Mouse (Mus musculus): Measurements from ENCODE around the gene Tmod3. TPM values are rescaled to one million over a fixed set of nuclear protein-coding genes. Genes with fewer than 3 reads are reported as not detected.

The Tmod3 gene
- polyA plus RNA-seq, 1 experiment, result 20.1 TPM

GRCm38 (mm10) chr9:75564892-75565291 lies 5.4 kb upstream of the Tmod3 start:
- 87% methylated on average over 6 of the region's 6 CpGs for WGBS
- no peak for TF ChIP-seq CTCF (conservative IDR thresholded peaks at IDR 0.05; ENCODE audit: insufficient read depth, insufficient read length, low read depth, low read length)
- TF ChIP-seq POLR2A (IDR thresholded peaks at IDR 0.05; ENCODE audit: low read depth, low read length), result no peak
- no peak overlapping the region for H3K4me3 ChIP-seq (ENCODE audit: insufficient read depth, low read depth, low read length)
- no peaks in the 10 kb centered on the region for H3K36me3 ChIP-seq (ENCODE audit: control insufficient read depth, insufficient read depth, low read length)
- H3K4me1 ChIP-seq (ENCODE audit: control insufficient read depth, insufficient read depth, low read length), result no peaks in the 10 kb centered on the region
- no peaks in the 10 kb centered on the region for H3K27me3 ChIP-seq (replicated peaks; ENCODE audit: control insufficient read depth, insufficient read depth, low read length)
- H3K27ac ChIP-seq (ENCODE audit: insufficient read depth, low read depth, low read length), result no peak overlapping the region
- no peak for DNase-seq

GRCm38 (mm10) chr9:75563622-75564021 lies 4.2 kb upstream of the Tmod3 start:
- Histone ChIP-seq H3K4me3 (ENCODE audit: insufficient read depth, low read depth, low read length) (no peak overlapping the region), H3K27me3 (replicated peaks; ENCODE audit: control insufficient read depth, insufficient read depth, low read length) (no peaks in the 10 kb centered on the region), H3K36me3 (ENCODE audit: control insufficient read depth, insufficient read depth, low read length) (no peaks in the 10 kb centered on the region), H3K4me1 (ENCODE audit: control insufficient read depth, insufficient read depth, low read length) (0 out of 2 replicates have a peak, but pooled peaks cover 3% of the 10 kb centered on the region), H3K27ac (ENCODE audit: insufficient read depth, low read depth, low read length) (no peak overlapping the region)
- no peak for DNase-seq
- TF ChIP-seq CTCF (conservative IDR thresholded peaks at IDR 0.05; ENCODE audit: insufficient read depth, insufficient read length, low read depth, low read length), result no peak
- no peak for TF ChIP-seq POLR2A (IDR thresholded peaks at IDR 0.05; ENCODE audit: low read depth, low read length)
- 84% methylated on average over 6 of the region's 6 CpGs for WGBS

- Histone ChIP-seq H3K4me1 (ENCODE audit: control insufficient read depth, insufficient read depth, low read length) (0 out of 2 replicates have a peak, but pooled peaks cover 3% of the 10 kb centered on the region), H3K27ac (ENCODE audit: insufficient read depth, low read depth, low read length) (no peak overlapping the region), H3K27me3 (replicated peaks; ENCODE audit: control insufficient read depth, insufficient read depth, low read length) (no peaks in the 10 kb centered on the region), H3K36me3 (ENCODE audit: control insufficient read depth, insufficient read depth, low read length) (no peaks in the 10 kb centered on the region), H3K4me3 (ENCODE audit: insufficient read depth, low read depth, low read length) (no peak overlapping the region)
- 49% methylated on average over 2 of the region's 2 CpGs for WGBS
- no peak for DNase-seq
- TF ChIP-seq POLR2A (IDR thresholded peaks at IDR 0.05; ENCODE audit: low read depth, low read length) (no peak), CTCF (conservative IDR thresholded peaks at IDR 0.05; ENCODE audit: insufficient read depth, insufficient read length, low read depth, low read length) (no peak)
Measured at GRCm38 (mm10) chr9:75563176-75563575, 3.7 kb upstream of the Tmod3 start.

- TF ChIP-seq CTCF (conservative IDR thresholded peaks at IDR 0.05; ENCODE audit: insufficient read depth, insufficient read length, low read depth, low read length), result no peak
- TF ChIP-seq POLR2A (IDR thresholded peaks at IDR 0.05; ENCODE audit: low read depth, low read length), result no peak
- WGBS, result 80% methylated on average over 13 of the region's 13 CpGs
- Histone ChIP-seq H3K27me3 (replicated peaks; ENCODE audit: control insufficient read depth, insufficient read depth, low read length) (no peaks in the 10 kb centered on the region), H3K4me3 (ENCODE audit: insufficient read depth, low read depth, low read length) (no peak overlapping the region), H3K36me3 (ENCODE audit: control insufficient read depth, insufficient read depth, low read length) (no peaks in the 10 kb centered on the region), H3K27ac (ENCODE audit: insufficient read depth, low read depth, low read length) (no peak overlapping the region), H3K4me1 (ENCODE audit: control insufficient read depth, insufficient read depth, low read length) (0 out of 2 replicates have a peak, but pooled peaks cover 3% of the 10 kb centered on the region)
- DNase-seq, result no peak
Measured at GRCm38 (mm10) chr9:75561040-75561669, 1.7 kb upstream of the Tmod3 start.

DNA sequence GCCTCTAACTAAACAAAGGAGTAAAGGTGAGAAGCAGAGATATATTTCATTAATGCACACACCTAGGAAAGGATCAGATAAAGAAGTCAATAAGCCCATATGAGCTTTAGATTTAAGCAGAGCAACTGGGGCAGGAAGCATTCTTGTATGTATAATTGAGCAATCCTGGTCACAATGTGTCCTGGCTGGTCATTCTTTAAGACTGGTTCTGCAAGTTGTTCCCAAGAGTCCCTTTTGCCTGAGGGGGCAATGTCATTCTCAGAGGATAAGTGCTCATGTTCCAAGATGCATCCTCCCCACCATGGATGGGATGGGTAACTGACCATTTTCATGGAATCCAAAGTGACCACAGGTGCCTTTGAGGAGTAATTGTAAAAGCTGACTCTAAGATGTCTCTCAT lies 896 bp upstream of the Tmod3 start:
- peaks cover 6% of the 10 kb centered on the region for H3K4me1 ChIP-seq (ENCODE audit: control insufficient read depth, insufficient read depth, low read length)
- no peaks in the 10 kb centered on the region for H3K36me3 ChIP-seq (ENCODE audit: control insufficient read depth, insufficient read depth, low read length)
- H3K4me3 ChIP-seq (ENCODE audit: insufficient read depth, low read depth, low read length), result no peak overlapping the region
- no peak for DNase-seq
- no peaks in the 10 kb centered on the region for H3K27me3 ChIP-seq (replicated peaks; ENCODE audit: control insufficient read depth, insufficient read depth, low read length)
- H3K27ac ChIP-seq (ENCODE audit: insufficient read depth, low read depth, low read length), result no peak overlapping the region
- TF ChIP-seq CTCF (conservative IDR thresholded peaks at IDR 0.05; ENCODE audit: insufficient read depth, insufficient read length, low read depth, low read length) (no peak), POLR2A (IDR thresholded peaks at IDR 0.05; ENCODE audit: low read depth, low read length) (no peak)

DNA sequence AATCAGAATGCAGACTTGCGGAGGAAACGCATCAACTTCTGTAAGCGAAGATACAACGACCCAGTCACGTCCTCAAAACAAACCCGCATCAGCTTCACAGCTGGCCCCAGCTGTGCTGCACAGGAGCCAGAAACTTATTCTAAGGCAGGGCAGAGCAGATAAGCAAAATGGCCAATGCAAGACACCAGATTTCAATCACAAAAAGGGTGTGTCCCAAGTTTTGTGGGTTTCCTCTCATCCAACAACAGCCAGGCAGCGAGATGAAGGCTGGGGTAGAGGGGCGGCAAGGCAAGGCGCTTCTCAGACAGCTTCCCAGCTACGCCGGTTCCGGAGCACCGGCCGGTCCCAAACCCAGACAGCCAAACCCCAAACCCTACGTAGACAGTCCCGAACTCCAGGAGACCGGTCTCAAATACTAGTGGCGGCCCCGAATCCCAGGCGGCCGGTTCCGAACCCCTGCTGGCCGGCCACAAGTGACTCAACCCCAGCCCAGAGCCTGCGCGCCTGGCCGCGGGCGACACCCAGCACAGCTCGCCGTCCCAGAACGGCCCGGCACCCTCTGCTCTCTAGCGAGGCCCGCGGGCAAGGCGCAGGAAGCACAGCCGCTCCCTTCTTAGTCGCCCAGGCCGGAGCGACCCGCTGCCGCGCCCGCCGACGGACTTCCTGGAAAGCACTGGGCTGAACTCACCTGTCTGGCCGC lies 495 bp downstream of the Tmod3 start:
- TF ChIP-seq CTCF (conservative IDR thresholded peaks at IDR 0.05; ENCODE audit: insufficient read depth, insufficient read length, low read depth, low read length) (no peak), POLR2A (IDR thresholded peaks at IDR 0.05; ENCODE audit: low read depth, low read length) (no peak)
- Histone ChIP-seq H3K36me3 (ENCODE audit: control insufficient read depth, insufficient read depth, low read length) (no peaks in the 10 kb centered on the region), H3K4me1 (ENCODE audit: control insufficient read depth, insufficient read depth, low read length) (peaks cover 7% of the 10 kb centered on the region), H3K27me3 (replicated peaks; ENCODE audit: control insufficient read depth, insufficient read depth, low read length) (no peaks in the 10 kb centered on the region), H3K4me3 (ENCODE audit: insufficient read depth, low read depth, low read length) (peak overlapping the region; percentile 86), H3K27ac (ENCODE audit: insufficient read depth, low read depth, low read length) (peak overlapping the region; percentile 69)
- WGBS, result 1% methylated on average over 47 of the region's 47 CpGs
- peak; percentile 56 for DNase-seq

DNA sequence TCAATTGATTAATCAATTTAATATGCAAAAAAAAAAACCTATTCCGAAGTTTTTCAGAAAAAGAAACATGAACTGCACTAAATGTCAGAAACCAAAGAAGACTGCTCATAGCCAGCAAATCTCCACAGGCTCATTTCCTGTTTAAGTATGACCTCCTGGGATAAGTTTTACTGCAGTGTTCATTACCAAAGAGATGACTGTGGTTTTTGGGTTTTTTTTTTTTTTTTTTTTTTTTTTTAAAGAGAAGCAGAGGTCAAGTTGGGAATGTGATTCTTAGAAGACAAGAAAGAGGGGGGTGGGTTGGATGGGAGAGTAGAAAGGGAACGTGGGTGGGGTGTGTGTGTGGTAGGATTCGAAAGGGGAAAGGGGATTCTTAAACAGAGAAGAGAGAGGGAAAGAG lies 1.1 kb downstream of the Tmod3 start:
- no peak for TF ChIP-seq POLR2A (IDR thresholded peaks at IDR 0.05; ENCODE audit: low read depth, low read length)
- TF ChIP-seq CTCF (conservative IDR thresholded peaks at IDR 0.05; ENCODE audit: insufficient read depth, insufficient read length, low read depth, low read length), result no peak
- Histone ChIP-seq H3K4me1 (ENCODE audit: control insufficient read depth, insufficient read depth, low read length) (peaks cover 11% of the 10 kb centered on the region), H3K27ac (ENCODE audit: insufficient read depth, low read depth, low read length) (peak overlapping the region; percentile 69), H3K27me3 (replicated peaks; ENCODE audit: control insufficient read depth, insufficient read depth, low read length) (no peaks in the 10 kb centered on the region), H3K4me3 (ENCODE audit: insufficient read depth, low read depth, low read length) (peak overlapping the region; percentile 86), H3K36me3 (ENCODE audit: control insufficient read depth, insufficient read depth, low read length) (no peaks in the 10 kb centered on the region)
- DNase-seq, result peak; percentile 26
- 9% methylated on average over 3 of the region's 3 CpGs for WGBS
